Mouse (Mus musculus) hindbrain, embryonic 12.5 days (tissue): ENCODE results near the gene Gm13043. TPM values are rescaled to one million over a fixed set of nuclear protein-coding genes. Genes with fewer than 3 reads are reported as not detected.
"Not testable (repeated sequence)": the region's sequence is repeated elsewhere in the genome, so short reads cannot be mapped to it uniquely, and the experiment has no call there.

Experiments used
- ATAC-seq: fragments of 200-750 bp; cut with Nextera tagmentation; 2 replicates; pipeline ENCODE4 v1.8.0; 2017; ENCODE audit warnings: moderate TSS enrichment; ENCODE audit not compliant: low FRiP score
- H3K27ac ChIP-seq: fragments of 300-500 bp; sonication (generic); 2 replicates; pipeline ENCODE4 v1.5.1; 2016; ENCODE audit warnings: mild to moderate bottlenecking
- H3K27me3 ChIP-seq: fragments of 300-500 bp; sonication (generic); 2 replicates; pipeline ENCODE4 v1.6.1; 2016; ENCODE audit warnings: mild to moderate bottlenecking
- H3K36me3 ChIP-seq: fragments of 300-500 bp; sonication (generic); 2 replicates; pipeline ENCODE4 v1.6.1; 2016; ENCODE audit warnings: mild to moderate bottlenecking
- H3K4me1 ChIP-seq: fragments of 300-500 bp; sonication (generic); 2 replicates; pipeline ENCODE4 v1.6.1; 2016
- H3K4me2 ChIP-seq: fragments of 300-500 bp; sonication (generic); replicated peaks from 2 replicates; pipeline ENCODE4 v1.6.1; 2016; ENCODE audit warnings: mild to moderate bottlenecking
- H3K4me3 ChIP-seq: fragments of 300-500 bp; sonication (generic); 2 replicates; pipeline ENCODE4 v1.5.1; 2016; ENCODE audit warnings: mild to moderate bottlenecking
- H3K9ac ChIP-seq: fragments of 300-500 bp; sonication (generic); 2 replicates; pipeline ENCODE4 v1.6.1; 2016; ENCODE audit warnings: mild to moderate bottlenecking, moderate library complexity
- H3K9me3 ChIP-seq: fragments of 300-500 bp; sonication (generic); replicated peaks from 2 replicates; pipeline ENCODE4 v1.6.1; 2016; ENCODE audit warnings: mild to moderate bottlenecking
- WGBS: fragments of 180-500 bp; shearing (Covaris S2); methylation state at CpG from one replicate; pipeline ENCODE4 v1.1.7; 2016; 5-methylcytosine and 5-hydroxymethylcytosine counted together
- polyA plus RNA-seq: library from polyadenylated mRNA; unstranded; fragments of >200 nt; fragmentation: Nextera tagmentation; extraction: Ambion mirVana; gene quantifications from 2 replicates; pipeline ENCODE4 v1.2.1, GENCODE M21; 2016

The Gm13043 gene
- not detected in 2 replicates for polyA plus RNA-seq

GRCm38 (mm10) chr4:143511043-143511442 lies at the start of gene Gm13043:
Gene Gm13043, plus strand, starts transcription at chr4:143511343.
- H3K9ac ChIP-seq = no peak within 1 kb of the TSS
- H3K4me3 ChIP-seq = no peak within 1 kb of the TSS
- H3K36me3 ChIP-seq = no peaks in the 10 kb centered on the region
- H3K9me3 ChIP-seq = no peaks in the 10 kb centered on the region
- ATAC-seq = no peak
- H3K4me1 ChIP-seq = no peaks in the 10 kb centered on the region
- 88% methylated on average over 3 of the region's 3 CpGs for WGBS
- H3K27me3 ChIP-seq = no peaks in the 10 kb centered on the region
- no peak within 1 kb of the TSS for H3K27ac ChIP-seq
- no peak within 1 kb of the TSS for H3K4me2 ChIP-seq

GRCm38 (mm10) chr4:143535654-143536053 lies 24.5 kb downstream of the Gm13043 start, which contains the start of gene Gm13040:
Gene Gm13040, plus strand, starts transcription at chr4:143535954.
- not testable (repeated sequence) for H3K9ac ChIP-seq, H3K4me1 ChIP-seq, H3K27me3 ChIP-seq, H3K4me2 ChIP-seq, H3K4me3 ChIP-seq, H3K9me3 ChIP-seq, H3K27ac ChIP-seq, ATAC-seq, H3K36me3 ChIP-seq
- WGBS = no CpG with 5 or more reads among the region's 3 CpGs

- not testable (repeated sequence) for H3K9ac ChIP-seq, H3K4me2 ChIP-seq, H3K9me3 ChIP-seq, H3K4me1 ChIP-seq, H3K27ac ChIP-seq, H3K36me3 ChIP-seq, ATAC-seq, H3K27me3 ChIP-seq, H3K4me3 ChIP-seq
- no CpG with 5 or more reads among the region's 3 CpGs for WGBS
These were observed 40.3 kb downstream of the Gm13043 start, which contains the start of the genes BC080695 and Gm13057 for GRCm38 (mm10) chr4:143551400-143551799. Gene BC080695, plus strand, starts transcription at chr4:143551700. Gene Gm13057, plus strand, starts transcription at chr4:143551709.

Other genes with a start within 250 kb of the Gm13043 start
- gene Pdpn, start 211.8 kb upstream of the Gm13043 start, polyA plus RNA-seq = 83.2 and 89.1 TPM in 2 replicates
- 0.44 and 0.79 TPM in 2 replicates for gene Lrrc38, start 161.6 kb upstream of the Gm13043 start, polyA plus RNA-seq
- gene Pramel1, start 116.9 kb upstream of the Gm13043 start, polyA plus RNA-seq = not detected in 2 replicates
- gene Pramef8, start 98.9 kb upstream of the Gm13043 start, polyA plus RNA-seq = 23.5 and 23.8 TPM in 2 replicates
- not detected in 2 replicates for gene Oog4, start 61.0 kb upstream of the Gm13043 start, polyA plus RNA-seq
- not detected in 2 replicates for gene Gm13040, start 24.6 kb downstream of the Gm13043 start, polyA plus RNA-seq
- gene BC080695, start 40.4 kb downstream of the Gm13043 start, polyA plus RNA-seq = not detected in 2 replicates
- gene Gm13057, start 40.4 kb downstream of the Gm13043 start, polyA plus RNA-seq = not detected in 2 replicates
- gene Gm13083, start 103.7 kb downstream of the Gm13043 start, polyA plus RNA-seq = not detected in 2 replicates
- not detected in 2 replicates for gene Gm13088, start 145.9 kb downstream of the Gm13043 start, polyA plus RNA-seq
- gene Gm13089, start 191.4 kb downstream of the Gm13043 start, polyA plus RNA-seq = not detected in 2 replicates
- not detected in 2 replicates for gene Gm13078, start 208.1 kb downstream of the Gm13043 start, polyA plus RNA-seq